Mouse (Mus musculus): ENCODE measurements around the gene Hmcn1. TPM values are rescaled to one million over a fixed set of nuclear protein-coding genes. Genes with fewer than 3 reads are reported as not detected.

Gene Hmcn1
- total and polyA plus RNA-seq, 2 experiments, result 1.0 to 2.7 TPM

- Histone ChIP-seq H3K4me3 (ENCODE audit: insufficient read depth, low read depth, low read length) (no peak overlapping the region), H3K4me1 (ENCODE audit: control insufficient read depth, insufficient read depth, low read length) (peaks cover 4% of the 10 kb centered on the region), H3K9ac (ENCODE audit: low read depth, low read length) (no peak overlapping the region), H3K27ac (replicated peaks; ENCODE audit: insufficient read depth, low read depth, low read length) (peak overlapping the region; percentile 40), H3K36me3 (ENCODE audit: control insufficient read depth, insufficient read depth, low read length) (no peaks in the 10 kb centered on the region), H3K79me2 (ENCODE audit: control insufficient read depth, insufficient read depth, low read length) (no peaks in the 10 kb centered on the region), H3K27me3 (ENCODE audit: control insufficient read depth, insufficient read depth, low read length) (no peaks in the 10 kb centered on the region)
- TF ChIP-seq CTCF (IDR thresholded peaks at IDR 0.05; ENCODE audit: low read depth, low read length) (no peak), POLR2A (IDR thresholded peaks at IDR 0.05; ENCODE audit: extremely low read depth, insufficient read depth, low read length) (no peak)
- WGBS, result 72% methylated on average over 15 of the region's 15 CpGs
- DNase-seq (ENCODE audit: extremely low read depth, low read depth, low spot score), result peak; percentile 44
Measured at GRCm38 (mm10) chr1:151036405-151036985, 43.3 kb upstream of the Hmcn1 start.

DNA sequence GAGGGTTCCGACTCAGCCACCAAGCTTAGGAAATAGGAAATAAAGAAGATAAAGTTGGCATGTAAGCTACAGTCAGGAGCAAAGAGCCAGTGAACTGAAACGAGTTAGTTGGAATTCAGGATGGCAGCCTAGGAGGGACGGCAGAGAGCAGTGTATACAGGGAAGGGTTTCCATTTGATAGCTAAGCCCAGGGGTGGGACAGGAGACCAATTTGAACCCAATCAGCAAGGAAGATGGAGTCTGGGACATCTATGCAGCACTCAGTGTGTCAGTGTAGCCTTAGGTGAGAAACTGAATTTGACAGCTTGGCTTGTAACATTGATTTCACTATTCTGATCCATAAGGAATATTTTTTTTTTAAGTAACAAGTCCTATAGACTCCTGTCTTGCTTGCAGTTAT is 42.5 kb upstream of the Hmcn1 start:
- DNase-seq (ENCODE audit: extremely low read depth, low read depth, low spot score), result no peak
- 75% methylated on average over 3 of the region's 3 CpGs for WGBS
- Histone ChIP-seq H3K27ac (replicated peaks; ENCODE audit: insufficient read depth, low read depth, low read length) (peak overlapping the region; percentile 35; the same call in 1 of the 2 replicates), H3K4me3 (ENCODE audit: insufficient read depth, low read depth, low read length) (no peak overlapping the region), H3K27me3 (ENCODE audit: control insufficient read depth, insufficient read depth, low read length) (no peaks in the 10 kb centered on the region), H3K36me3 (ENCODE audit: control insufficient read depth, insufficient read depth, low read length) (no peaks in the 10 kb centered on the region), H3K79me2 (ENCODE audit: control insufficient read depth, insufficient read depth, low read length) (no peaks in the 10 kb centered on the region), H3K9ac (ENCODE audit: low read depth, low read length) (no peak overlapping the region), H3K4me1 (ENCODE audit: control insufficient read depth, insufficient read depth, low read length) (peaks cover 2% of the 10 kb centered on the region)
- no peak for TF ChIP-seq CTCF (IDR thresholded peaks at IDR 0.05; ENCODE audit: low read depth, low read length)
- TF ChIP-seq POLR2A (IDR thresholded peaks at IDR 0.05; ENCODE audit: extremely low read depth, insufficient read depth, low read length), result no peak

DNA sequence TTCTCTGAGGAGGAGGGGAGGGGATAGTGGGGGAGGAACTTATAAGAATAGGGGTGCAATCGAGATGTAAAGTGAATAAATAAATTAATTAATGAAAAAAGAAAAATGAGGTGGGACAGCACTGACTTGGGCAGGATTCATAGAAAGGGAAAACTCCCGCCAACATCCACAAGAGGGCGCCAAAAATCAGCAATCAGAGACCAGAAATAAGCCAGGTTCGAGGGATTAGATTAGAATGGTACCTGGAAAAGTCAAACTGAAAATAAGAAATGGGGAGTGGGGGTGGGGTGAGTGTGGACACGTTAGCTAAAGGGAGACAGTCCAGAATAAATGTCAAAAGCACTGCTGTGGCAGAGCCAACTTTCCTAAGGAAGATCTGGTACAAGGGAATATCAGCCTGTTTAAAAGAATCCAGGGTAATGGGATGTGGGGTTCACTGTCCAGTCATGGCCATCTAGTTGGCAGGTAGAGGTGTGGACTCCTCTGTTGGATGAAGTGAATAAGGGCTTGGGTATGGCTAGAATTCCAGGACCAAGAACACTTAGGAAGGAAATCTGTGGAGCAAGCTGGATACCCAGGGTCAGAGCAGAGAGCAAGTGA is 41.9 kb upstream of the Hmcn1 start:
- no peaks in the 10 kb centered on the region for H3K36me3 ChIP-seq (ENCODE audit: control insufficient read depth, insufficient read depth, low read length)
- H3K9ac ChIP-seq (ENCODE audit: low read depth, low read length), result no peak overlapping the region
- H3K79me2 ChIP-seq (ENCODE audit: control insufficient read depth, insufficient read depth, low read length), result no peaks in the 10 kb centered on the region
- DNase-seq (ENCODE audit: extremely low read depth, low read depth, low spot score), result peak; percentile 26
- no peaks in the 10 kb centered on the region for H3K27me3 ChIP-seq (ENCODE audit: control insufficient read depth, insufficient read depth, low read length)
- H3K4me3 ChIP-seq (ENCODE audit: insufficient read depth, low read depth, low read length), result no peak overlapping the region
- no peaks in the 10 kb centered on the region; the same call in 1 of the 2 replicates for H3K4me1 ChIP-seq (ENCODE audit: control insufficient read depth, insufficient read depth, low read length)
- peak; percentile 33; the same call in 1 of the 2 replicates for TF ChIP-seq CTCF (IDR thresholded peaks at IDR 0.05; ENCODE audit: low read depth, low read length)
- TF ChIP-seq POLR2A (IDR thresholded peaks at IDR 0.05; ENCODE audit: extremely low read depth, insufficient read depth, low read length), result no peak
- 0% methylated on average over 5 of the region's 5 CpGs for WGBS
- H3K27ac ChIP-seq (replicated peaks; ENCODE audit: insufficient read depth, low read depth, low read length), result no peak overlapping the region

- Histone ChIP-seq H3K27me3 (ENCODE audit: control insufficient read depth, insufficient read depth, low read length) (no peaks in the 10 kb centered on the region), H3K4me3 (ENCODE audit: insufficient read depth, low read depth, low read length) (no peak overlapping the region), H3K27ac (replicated peaks; ENCODE audit: insufficient read depth, low read depth, low read length) (no peak overlapping the region), H3K36me3 (ENCODE audit: control insufficient read depth, insufficient read depth, low read length) (no peaks in the 10 kb centered on the region), H3K4me1 (ENCODE audit: control insufficient read depth, insufficient read depth, low read length) (no peaks in the 10 kb centered on the region), H3K9ac (ENCODE audit: low read depth, low read length) (no peak overlapping the region), H3K79me2 (ENCODE audit: control insufficient read depth, insufficient read depth, low read length) (no peaks in the 10 kb centered on the region)
- DNase-seq (ENCODE audit: extremely low read depth, low read depth, low spot score), result no peak
- TF ChIP-seq CTCF (IDR thresholded peaks at IDR 0.05; ENCODE audit: low read depth, low read length) (no peak), POLR2A (IDR thresholded peaks at IDR 0.05; ENCODE audit: extremely low read depth, insufficient read depth, low read length) (no peak)
Measured at GRCm38 (mm10) chr1:151033291-151033690, 40.1 kb upstream of the Hmcn1 start.

GRCm38 (mm10) chr1:151031581-151031980 is 38.3 kb upstream of the Hmcn1 start:
- H3K79me2 ChIP-seq (ENCODE audit: control insufficient read depth, insufficient read depth, low read length), result no peaks in the 10 kb centered on the region
- 62% methylated on average over 10 of the region's 10 CpGs for WGBS
- no peak for TF ChIP-seq POLR2A (IDR thresholded peaks at IDR 0.05; ENCODE audit: extremely low read depth, insufficient read depth, low read length)
- no peak for TF ChIP-seq CTCF (IDR thresholded peaks at IDR 0.05; ENCODE audit: low read depth, low read length)
- no peak overlapping the region for H3K4me3 ChIP-seq (ENCODE audit: insufficient read depth, low read depth, low read length)
- H3K4me1 ChIP-seq (ENCODE audit: control insufficient read depth, insufficient read depth, low read length), result no peaks in the 10 kb centered on the region
- H3K27me3 ChIP-seq (ENCODE audit: control insufficient read depth, insufficient read depth, low read length), result no peaks in the 10 kb centered on the region
- peak; percentile 18 for DNase-seq (ENCODE audit: extremely low read depth, low read depth, low spot score)
- no peaks in the 10 kb centered on the region for H3K36me3 ChIP-seq (ENCODE audit: control insufficient read depth, insufficient read depth, low read length)
- no peak overlapping the region for H3K27ac ChIP-seq (replicated peaks; ENCODE audit: insufficient read depth, low read depth, low read length)
- no peak overlapping the region for H3K9ac ChIP-seq (ENCODE audit: low read depth, low read length)

DNA sequence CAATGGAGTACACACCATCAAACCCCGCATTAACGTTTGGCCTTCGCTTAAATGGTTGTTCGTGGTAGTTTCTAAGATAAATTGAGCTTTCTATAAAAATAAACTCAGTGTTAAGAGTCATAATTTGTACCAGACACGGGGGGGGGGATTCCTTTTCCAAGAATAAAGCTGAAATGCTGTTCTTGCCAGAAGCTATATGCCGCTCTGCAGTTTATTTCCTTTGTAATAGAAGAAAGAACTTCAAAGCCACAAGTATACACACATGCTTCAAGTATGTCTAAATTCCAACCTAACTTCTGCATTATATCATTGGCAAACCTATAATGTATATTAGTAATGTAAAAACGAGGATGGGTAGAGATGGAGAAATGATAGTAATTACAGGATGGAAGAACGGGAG is 37.9 kb upstream of the Hmcn1 start:
- WGBS, result 84% methylated on average over 8 of the region's 8 CpGs
- Histone ChIP-seq H3K4me1 (ENCODE audit: control insufficient read depth, insufficient read depth, low read length) (no peaks in the 10 kb centered on the region), H3K27ac (replicated peaks; ENCODE audit: insufficient read depth, low read depth, low read length) (no peak overlapping the region), H3K36me3 (ENCODE audit: control insufficient read depth, insufficient read depth, low read length) (no peaks in the 10 kb centered on the region), H3K27me3 (ENCODE audit: control insufficient read depth, insufficient read depth, low read length) (no peaks in the 10 kb centered on the region), H3K9ac (ENCODE audit: low read depth, low read length) (no peak overlapping the region), H3K4me3 (ENCODE audit: insufficient read depth, low read depth, low read length) (no peak overlapping the region), H3K79me2 (ENCODE audit: control insufficient read depth, insufficient read depth, low read length) (no peaks in the 10 kb centered on the region)
- DNase-seq (ENCODE audit: extremely low read depth, low read depth, low spot score), result no peak
- TF ChIP-seq POLR2A (IDR thresholded peaks at IDR 0.05; ENCODE audit: extremely low read depth, insufficient read depth, low read length), result no peak
- TF ChIP-seq CTCF (IDR thresholded peaks at IDR 0.05; ENCODE audit: low read depth, low read length), result no peak
